Mouse (Mus musculus) adrenal gland, postnatal 14 days (tissue): ENCODE data around the gene Actr6. TPM values are rescaled to one million over a fixed set of nuclear protein-coding genes. Genes with fewer than 3 reads are reported as not detected.

Source experiments
- DNase-seq: peaks from one replicate; pipeline ENCODE4 v3.0.0; 2021; ENCODE audit warnings: mixed read lengths
- total RNA-seq: library from RNA; stranded (reverse); gene quantifications from 2 replicates; pipeline ENCODE4 v1.2.3, GENCODE M21; 2021

The Actr6 gene
- total RNA-seq, 1 experiment from 2014 or later = 26.2 TPM

- no peak for DNase-seq
Measured at GRCm38 (mm10) chr10:89738395-89738794, 6.3 kb upstream of the Actr6 start.

- DNase-seq = no peak
Measured at GRCm38 (mm10) chr10:89737887-89738286, 5.8 kb upstream of the Actr6 start.

- DNase-seq = no peak
Measured at GRCm38 (mm10) chr10:89737092-89737491, 5.0 kb upstream of the Actr6 start.

GRCm38 (mm10) chr10:89731341-89731740, 754 bp downstream of the Actr6 start:
- DNase-seq = peak; percentile 21

DNA sequence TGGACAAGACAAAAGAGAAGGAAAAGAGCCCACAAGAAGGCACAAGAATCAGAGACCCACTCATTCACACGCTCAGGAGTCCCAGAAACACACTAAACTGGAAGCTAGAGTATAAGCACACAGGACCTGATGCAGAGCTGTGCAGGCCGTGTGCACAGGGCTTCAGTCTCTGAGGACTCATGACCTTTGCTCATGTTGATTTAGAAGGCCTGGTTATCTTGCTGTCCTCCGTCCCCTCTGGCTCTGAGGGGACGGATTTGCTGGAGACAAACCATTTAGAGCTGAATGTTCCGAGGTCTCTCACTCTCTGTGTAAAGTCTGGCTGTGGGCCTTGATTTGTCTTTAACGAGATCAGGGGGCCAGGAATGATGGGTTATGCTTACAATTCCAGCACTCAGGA, 1.7 kb downstream of the Actr6 start:
- no peak for DNase-seq

DNA sequence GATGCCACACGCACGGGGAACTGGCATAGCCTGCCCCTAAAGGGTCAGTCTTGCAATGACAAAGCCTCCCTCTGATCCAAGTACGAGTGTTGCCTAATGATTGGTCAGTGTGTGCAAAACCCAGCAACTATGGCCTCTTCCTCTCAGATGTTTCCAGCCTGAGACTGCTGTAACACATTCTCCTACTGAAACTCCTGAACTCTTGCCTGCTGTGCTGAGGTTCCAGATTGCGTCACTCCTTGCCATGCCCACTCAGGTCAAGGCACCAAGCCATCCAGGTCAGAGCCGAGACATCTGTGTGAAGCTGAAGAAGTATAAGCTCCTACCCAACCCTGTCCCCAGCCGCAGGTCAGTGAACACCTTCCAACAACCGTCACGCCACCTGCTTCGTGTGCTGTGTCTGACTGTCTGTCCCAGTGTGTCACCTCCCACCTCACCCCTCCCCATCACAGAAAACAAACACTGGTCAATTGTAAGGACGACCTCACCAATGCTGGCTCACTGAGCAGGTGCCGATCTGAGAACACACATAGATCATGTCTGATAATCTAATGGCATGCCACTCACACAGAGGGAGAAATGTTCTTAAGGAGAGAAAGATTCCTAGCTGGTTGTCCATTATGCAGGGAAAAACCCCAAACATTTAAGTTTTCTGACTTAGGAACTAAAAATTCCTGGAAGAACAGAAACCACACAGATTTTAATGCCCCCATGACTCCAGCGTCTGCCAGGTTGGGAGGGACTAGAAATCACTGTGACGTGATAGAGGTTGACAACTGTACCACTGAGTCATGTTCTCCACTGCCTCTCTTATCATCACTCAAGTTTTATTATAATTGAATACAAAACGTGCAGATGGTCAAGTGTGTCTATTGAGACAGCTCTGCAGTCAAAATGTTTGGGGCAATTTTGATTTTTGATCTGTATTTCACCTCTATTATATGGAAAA, 9.6 kb downstream of the Actr6 start:
- DNase-seq = peak; percentile 65

DNA sequence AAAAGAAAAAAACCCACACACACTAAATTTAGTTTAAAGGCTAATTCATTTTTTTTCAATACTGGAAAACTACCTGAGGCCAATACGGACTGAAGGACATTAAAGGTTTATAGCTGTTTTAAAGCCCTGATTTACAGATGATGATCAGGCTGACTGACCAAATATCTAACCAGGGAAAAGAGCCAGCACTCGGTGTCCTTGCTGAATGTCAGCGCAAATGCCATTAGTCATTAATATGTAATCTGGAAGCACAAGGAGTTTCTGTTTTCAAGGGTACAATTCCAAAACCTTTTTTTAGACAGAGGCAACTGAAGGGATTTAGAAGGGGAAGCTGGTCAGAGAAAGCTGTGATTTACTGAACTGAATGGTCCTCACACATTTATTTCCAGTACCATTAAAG, 11.3 kb downstream of the Actr6 start:
- DNase-seq = peak; percentile 77

GRCm38 (mm10) chr10:89720252-89720651, 11.8 kb downstream of the Actr6 start:
- DNase-seq = no peak

DNA sequence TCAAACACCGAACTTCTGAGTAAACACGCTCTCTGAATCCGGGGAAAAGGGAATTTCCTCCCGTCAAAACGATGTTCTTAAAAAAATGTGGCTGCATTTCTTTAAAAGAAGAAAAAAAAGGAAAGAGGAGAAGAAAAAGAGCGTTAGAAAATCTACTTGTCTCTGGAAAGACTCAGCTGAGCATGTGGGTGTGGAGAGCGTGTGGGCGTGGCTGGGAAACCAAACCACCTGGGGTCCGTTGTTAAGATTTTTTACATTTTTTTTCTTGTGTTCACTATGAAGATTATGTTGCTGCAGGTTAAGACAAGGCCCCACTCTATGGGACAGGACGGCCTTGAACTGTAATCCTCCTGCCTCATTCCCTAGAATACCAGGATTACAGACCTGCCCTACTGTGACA, 17.2 kb downstream of the Actr6 start:
- no peak for DNase-seq

GRCm38 (mm10) chr10:89708720-89709119, 23.4 kb downstream of the Actr6 start:
- peak; percentile 42 for DNase-seq

GRCm38 (mm10) chr10:89707397-89707796, 24.7 kb downstream of the Actr6 start:
- DNase-seq = no peak

- DNase-seq = no peak
Measured at GRCm38 (mm10) chr10:89703042-89703441, 29.1 kb downstream of the Actr6 start.

- no peak for DNase-seq
Measured at GRCm38 (mm10) chr10:89697956-89698355, 34.1 kb downstream of the Actr6 start.

- peak; percentile 17 for DNase-seq
Measured at GRCm38 (mm10) chr10:89696270-89696669, 35.8 kb downstream of the Actr6 start.

DNA sequence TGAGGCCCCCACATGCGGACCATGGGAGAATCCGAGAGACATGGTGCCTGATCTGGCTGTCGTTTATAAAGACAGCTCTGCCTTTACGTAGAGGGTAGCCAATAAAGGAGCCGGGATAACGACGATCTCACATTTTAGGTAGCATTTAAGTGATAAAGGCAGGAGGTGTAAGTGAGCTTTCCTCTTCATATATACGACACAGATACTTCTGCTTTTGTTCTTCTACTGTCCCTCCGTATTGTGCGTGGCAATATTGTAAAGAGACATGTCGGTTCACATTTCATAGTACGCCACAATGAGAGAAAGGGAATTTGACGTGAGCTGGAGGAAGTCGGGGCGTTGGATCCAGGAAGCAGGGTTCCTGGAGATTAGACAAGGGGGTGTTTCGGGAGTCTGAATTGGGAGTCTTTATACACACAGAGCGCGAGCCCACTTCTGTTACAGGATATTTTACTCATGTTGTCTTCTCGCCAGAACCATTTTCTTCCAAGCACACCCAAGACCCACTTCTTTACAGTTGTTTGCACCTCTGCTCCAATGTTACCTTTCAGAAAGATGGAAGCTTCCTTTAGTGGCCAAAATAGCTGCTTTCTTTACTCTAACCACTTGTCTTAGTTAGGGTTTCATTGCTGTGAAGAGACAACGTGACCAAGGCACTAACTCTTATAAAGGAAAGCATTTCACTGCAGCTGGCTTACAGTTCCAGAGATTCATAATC, 36.7 kb downstream of the Actr6 start:
- no peak for DNase-seq

DNA sequence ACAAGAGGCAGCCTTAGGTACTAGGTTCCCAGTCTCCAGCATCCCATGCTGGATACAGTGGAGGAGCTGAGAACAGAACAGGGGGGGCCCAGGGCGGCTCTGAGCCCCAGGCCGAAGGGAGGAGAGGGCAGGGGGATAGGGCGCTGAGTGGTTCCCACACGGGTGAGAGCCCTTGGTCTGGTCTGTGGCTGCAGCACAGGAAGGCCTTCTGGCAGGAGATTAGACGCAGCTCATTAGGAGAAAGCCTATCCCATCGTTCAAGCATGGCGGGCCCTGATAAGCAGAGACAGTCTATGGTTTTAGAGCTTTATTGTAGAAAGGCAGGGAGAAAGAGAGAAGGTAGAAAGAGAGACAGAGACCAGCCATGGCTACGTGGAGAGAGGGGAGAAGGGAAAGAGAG, 42.1 kb downstream of the Actr6 start:
- DNase-seq = no peak

DNA sequence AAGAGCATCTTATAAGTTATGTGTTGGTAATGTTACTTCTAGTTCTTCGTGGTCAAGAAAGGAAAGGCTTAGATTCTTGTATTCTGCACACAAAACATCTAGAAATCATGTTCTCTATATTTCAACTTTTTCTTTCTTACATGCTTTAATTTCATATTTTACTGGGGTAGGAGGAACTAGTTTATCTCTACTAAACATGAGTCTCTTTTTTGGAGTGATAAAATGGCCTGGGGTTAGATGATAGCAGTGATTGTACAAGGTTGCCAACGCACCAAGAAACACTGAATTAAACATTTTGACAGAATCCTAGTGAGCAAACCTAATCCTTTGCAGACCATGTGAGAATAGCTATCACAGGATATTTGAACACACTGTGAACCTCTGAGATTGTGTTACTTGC, 44.6 kb downstream of the Actr6 start:
- no peak for DNase-seq

GRCm38 (mm10) chr10:89686139-89686808, 45.8 kb downstream of the Actr6 start, which contains the start of gene Scyl2:
Scyl2 (minus strand) TSS chr10:89686285.
- peak; percentile 98 for DNase-seq

GRCm38 (mm10) chr10:89685391-89686138, 46.5 kb downstream of the Actr6 start:
- DNase-seq = peak; percentile 69

- no peak for DNase-seq
Measured at GRCm38 (mm10) chr10:89682961-89683360, 49.1 kb downstream of the Actr6 start.

- no peak for DNase-seq
Measured at GRCm38 (mm10) chr10:89682157-89682556, 49.9 kb downstream of the Actr6 start.

GRCm38 (mm10) chr10:89681706-89682105, 50.4 kb downstream of the Actr6 start:
- no peak for DNase-seq
